Mouse (Mus musculus): ENCODE data around the gene Avpr1a. TPM values are rescaled to one million over a fixed set of nuclear protein-coding genes. Genes with fewer than 3 reads are reported as not detected.

The Avpr1a gene
- 3.3 TPM for polyA plus RNA-seq (2015; fragmentation: Illumina TruSeq; extraction: RNeasy Lipid Tissue Mini Kit (QIAGEN cat#74804); ENCODE audit: insufficient read depth, low replicate concordance)

GRCm38 (mm10) chr10:122447861-122448716 lies at the start of gene Avpr1a:
Gene Avpr1a, plus strand, starts transcription at chr10:122448499.

Other genes with a start within 250 kb of the Avpr1a start
- gene Ppm1h, start 230.3 kb downstream of the Avpr1a start, polyA plus RNA-seq (2015; fragmentation: Illumina TruSeq; extraction: RNeasy Lipid Tissue Mini Kit (QIAGEN cat#74804); ENCODE audit: insufficient read depth, low replicate concordance) = 28.1 TPM

Measured in spleen, adult 10 weeks (tissue).